Comparison of ENCODE assay signal across 8 mouse cellular contexts in genomic region chr14:114949156-114949496, GRCm38 (mm10).
A peak's percentile ranks its signal among the peaks of the same experiment; 100 is the strongest.
DNase-seq lines count a peak whose midpoint lies in the region; ATAC-seq and TF ChIP-seq lines count a peak whose summit lies in the region.

No protein-coding gene starts in this region.

- H3K4me1 ChIP-seq in heart, embryonic 12.5 days (replicated peaks) = peaks cover 10% of the 10 kb centered on the region
- peaks cover 2% of the 10 kb centered on the region; the same call in 1 of the 2 replicates for H3K4me1 ChIP-seq in liver, postnatal 0 days (ENCODE audit: insufficient read depth)

- TF ChIP-seq EP300 in liver, postnatal 0 days (IDR thresholded peaks at IDR 0.05; ENCODE audit: low read depth) = no peak

- H3K9me3 ChIP-seq in heart, embryonic 12.5 days (replicated peaks) = no peaks in the 10 kb centered on the region
- H3K9me3 ChIP-seq in liver, postnatal 0 days (ENCODE audit: low read length) = no peaks in the 10 kb centered on the region

- no peaks in the 10 kb centered on the region for H3K27me3 ChIP-seq in heart, embryonic 12.5 days (replicated peaks)
- no peaks in the 10 kb centered on the region for H3K27me3 ChIP-seq in liver, postnatal 0 days (ENCODE audit: insufficient read depth, low read length)

- TF ChIP-seq CTCF in liver, postnatal 0 days (IDR thresholded peaks at IDR 0.05; ENCODE audit: low read depth) = no peak

- ATAC-seq in heart, embryonic 12.5 days (ENCODE audit: insufficient number of reproducible peaks, low FRiP score) = 0 out of 2 replicates have a peak, but pooled peaks have one; percentile 4
- ATAC-seq in liver, postnatal 0 days = no peak

- intact Hi-C loops in left cerebral cortex, postnatal 14 days (cut with DNase I) = no loop called here

- DNase-seq in heart, postnatal 4 days = no peak
- peak; percentile 21 for DNase-seq in thymus, postnatal 4 days
- no peak for DNase-seq in thymus, postnatal 14 days
- DNase-seq in liver, postnatal 0 days = peak; percentile 13
- no peak for DNase-seq in left cerebral cortex, postnatal 14 days (ENCODE audit: low spot score in 2 of 2)
- no peak for DNase-seq in adrenal gland, adult 18-20 months (ENCODE audit: low spot score in 2 of 2)
- DNase-seq in kidney, postnatal 10 days = no peak

- no peak overlapping the region for H3K9ac ChIP-seq in heart, embryonic 12.5 days
- H3K9ac ChIP-seq in liver, postnatal 0 days (replicated peaks) = peak overlapping the region; percentile 44; the same call in 1 of the 2 replicates

- peak overlapping the region; percentile 53 for H3K4me2 ChIP-seq in heart, embryonic 12.5 days
- peak overlapping the region; percentile 65 for H3K4me2 ChIP-seq in liver, postnatal 0 days (ENCODE audit: low read depth, low read length)

- peak overlapping the region; percentile 30; the same call in 1 of the 2 replicates for H3K4me3 ChIP-seq in heart, embryonic 12.5 days
- H3K4me3 ChIP-seq in liver, postnatal 0 days (ENCODE audit: low read depth, low read length) = peak overlapping the region; percentile 35

- peak overlapping the region; percentile 34 for H3K27ac ChIP-seq in heart, embryonic 12.5 days (ENCODE audit: poor library complexity, severe bottlenecking)
- peak overlapping the region; percentile 79 for H3K27ac ChIP-seq in liver, postnatal 0 days (ENCODE audit: low read depth)

- no peaks in the 10 kb centered on the region for H3K36me3 ChIP-seq in heart, embryonic 12.5 days
- H3K36me3 ChIP-seq in liver, postnatal 0 days (replicated peaks; ENCODE audit: insufficient read depth, low read length) = no peaks in the 10 kb centered on the region

- WGBS in heart, embryonic 12.5 days = 59% methylated on average over 5 of the region's 5 CpGs
- 26% methylated on average over 5 of the region's 5 CpGs for WGBS in liver, postnatal 0 days (ENCODE audit: insufficient replicate concordance)

Comparison
In these comparisons a context has a peak if more than half of its experiments do, and no peak if none do; other contexts are left out.
1. DNase-seq: peak in thymus, postnatal 4 days (single experiment) and liver, postnatal 0 days (single experiment); none in heart, postnatal 4 days (single experiment), thymus, postnatal 14 days (single experiment), left cerebral cortex, postnatal 14 days (0 of 2), adrenal gland, adult 18-20 months (0 of 2) and kidney, postnatal 10 days (single experiment).